Mouse (Mus musculus): ENCODE data around the gene Hint3. TPM values are rescaled to one million over a fixed set of nuclear protein-coding genes. Genes with fewer than 3 reads are reported as not detected.

The Hint3 gene
- polyA plus RNA-seq, 1 experiment from 2014 or later, result 21.6 TPM

- ATAC-seq (ENCODE audit: low read depth), result no peak
Measured at GRCm38 (mm10) chr10:30627548-30627947, 1.9 kb downstream of the Hint3 start.

GRCm38 (mm10) chr10:30624161-30625019, 5.0 kb downstream of the Hint3 start:
- H3K9ac ChIP-seq, result no peak overlapping the region
- H3K27ac ChIP-seq (replicated peaks), result no peak overlapping the region
- ATAC-seq (ENCODE audit: low read depth), result peak; percentile 66; the same call in 1 of the 2 replicates
- no peak overlapping the region for H3K4me2 ChIP-seq
- H3K27me3 ChIP-seq, result 0 out of 2 replicates have a peak, but pooled peaks cover 3% of the 10 kb centered on the region
- 66% methylated on average over 5 of the region's 5 CpGs for WGBS
- H3K36me3 ChIP-seq, result no peaks in the 10 kb centered on the region
- no peaks in the 10 kb centered on the region for H3K9me3 ChIP-seq
- H3K4me3 ChIP-seq, result no peak overlapping the region
- H3K4me1 ChIP-seq (replicated peaks), result peaks cover 6% of the 10 kb centered on the region

More at GRCm38 (mm10) chr10:30627548-30627947, 1.9 kb downstream of the Hint3 start:
- Histone ChIP-seq H3K4me3 (no peak overlapping the region), H3K4me2 (no peak overlapping the region), H3K27me3 (no peaks in the 10 kb centered on the region), H3K4me1 (replicated peaks) (peaks cover 6% of the 10 kb centered on the region), H3K9ac (no peak overlapping the region), H3K9me3 (no peaks in the 10 kb centered on the region), H3K36me3 (no peaks in the 10 kb centered on the region), H3K27ac (replicated peaks) (no peak overlapping the region)
- 38% methylated on average over 1 of the region's 1 CpGs for WGBS

GRCm38 (mm10) chr10:30622928-30623327, 6.5 kb downstream of the Hint3 start:
- no peaks in the 10 kb centered on the region for H3K9me3 ChIP-seq
- no peak overlapping the region for H3K4me3 ChIP-seq
- 0 out of 2 replicates have a peak, but pooled peaks cover 3% of the 10 kb centered on the region for H3K27me3 ChIP-seq
- H3K9ac ChIP-seq, result no peak overlapping the region
- H3K36me3 ChIP-seq, result no peaks in the 10 kb centered on the region
- ATAC-seq (ENCODE audit: low read depth), result no peak
- H3K4me2 ChIP-seq, result no peak overlapping the region
- H3K4me1 ChIP-seq (replicated peaks), result peaks cover 9% of the 10 kb centered on the region
- H3K27ac ChIP-seq (replicated peaks), result no peak overlapping the region

- Histone ChIP-seq H3K36me3 (no peaks in the 10 kb centered on the region), H3K9ac (peak overlapping the region; percentile 70), H3K4me2 (peak overlapping the region; percentile 69), H3K4me1 (replicated peaks) (peaks cover 11% of the 10 kb centered on the region), H3K27me3 (0 out of 2 replicates have a peak, but pooled peaks cover 3% of the 10 kb centered on the region), H3K27ac (replicated peaks) (peak overlapping the region; percentile 90; the same call in 1 of the 2 replicates), H3K4me3 (peak overlapping the region; percentile 56), H3K9me3 (no peaks in the 10 kb centered on the region)
- no peak for ATAC-seq (ENCODE audit: low read depth)
- 39% methylated on average over 3 of the region's 3 CpGs for WGBS
Measured at GRCm38 (mm10) chr10:30618918-30619210, 10.6 kb downstream of the Hint3 start.

GRCm38 (mm10) chr10:30618091-30618917, 11.1 kb downstream of the Hint3 start:
- peak; percentile 100 for ATAC-seq (ENCODE audit: low read depth)
- Histone ChIP-seq H3K4me3 (peak overlapping the region; percentile 56), H3K27me3 (0 out of 2 replicates have a peak, but pooled peaks cover 3% of the 10 kb centered on the region), H3K27ac (replicated peaks) (peak overlapping the region; percentile 90), H3K4me2 (peak overlapping the region; percentile 69), H3K36me3 (no peaks in the 10 kb centered on the region), H3K4me1 (replicated peaks) (peaks cover 11% of the 10 kb centered on the region), H3K9ac (peak overlapping the region; percentile 70), H3K9me3 (no peaks in the 10 kb centered on the region)
- 1% methylated on average over 49 of the region's 49 CpGs for WGBS

GRCm38 (mm10) chr10:30613039-30613438, 16.4 kb downstream of the Hint3 start:
- Histone ChIP-seq H3K4me3 (no peak overlapping the region), H3K9ac (no peak overlapping the region), H3K27me3 (no peaks in the 10 kb centered on the region), H3K36me3 (peaks cover 1% of the 10 kb centered on the region; the same call in 1 of the 2 replicates), H3K27ac (replicated peaks) (no peak overlapping the region), H3K4me2 (no peak overlapping the region), H3K4me1 (replicated peaks) (peaks cover 8% of the 10 kb centered on the region), H3K9me3 (no peaks in the 10 kb centered on the region)
- no peak for ATAC-seq (ENCODE audit: low read depth)
- 89% methylated on average over 4 of the region's 4 CpGs for WGBS

GRCm38 (mm10) chr10:30609614-30610013, 19.8 kb downstream of the Hint3 start:
- no peaks in the 10 kb centered on the region for H3K4me1 ChIP-seq (replicated peaks)
- no peak overlapping the region for H3K4me2 ChIP-seq
- H3K27me3 ChIP-seq, result no peaks in the 10 kb centered on the region
- H3K4me3 ChIP-seq, result no peak overlapping the region
- no peak overlapping the region for H3K9ac ChIP-seq
- ATAC-seq (ENCODE audit: low read depth), result no peak
- H3K27ac ChIP-seq (replicated peaks), result no peak overlapping the region
- no peaks in the 10 kb centered on the region for H3K9me3 ChIP-seq
- H3K36me3 ChIP-seq, result peaks cover 13% of the 10 kb centered on the region; the same call in 1 of the 2 replicates

- no peak overlapping the region for H3K4me3 ChIP-seq
- peaks cover 13% of the 10 kb centered on the region; the same call in 1 of the 2 replicates for H3K36me3 ChIP-seq
- no peak overlapping the region for H3K4me2 ChIP-seq
- H3K27ac ChIP-seq (replicated peaks), result no peak overlapping the region
- WGBS, result 64% methylated on average over 2 of the region's 2 CpGs
- no peaks in the 10 kb centered on the region for H3K4me1 ChIP-seq (replicated peaks)
- no peak for ATAC-seq (ENCODE audit: low read depth)
- H3K9ac ChIP-seq, result no peak overlapping the region
- H3K27me3 ChIP-seq, result no peaks in the 10 kb centered on the region
- no peaks in the 10 kb centered on the region for H3K9me3 ChIP-seq
Measured at GRCm38 (mm10) chr10:30608109-30608508, 21.3 kb downstream of the Hint3 start.

GRCm38 (mm10) chr10:30600542-30600966, 28.9 kb downstream of the Hint3 start, which contains the start of gene Trmt11:
Trmt11 (minus strand) TSS chr10:30600749.
- Histone ChIP-seq H3K4me1 (replicated peaks) (peaks cover 21% of the 10 kb centered on the region), H3K9ac (peak within 1 kb of the TSS; percentile 83), H3K27ac (replicated peaks) (peak within 1 kb of the TSS; percentile 83), H3K4me2 (peak within 1 kb of the TSS; percentile 78), H3K4me3 (peak within 1 kb of the TSS; percentile 74), H3K9me3 (no peaks in the 10 kb centered on the region), H3K36me3 (peaks cover 15% of the 10 kb centered on the region), H3K27me3 (no peaks in the 10 kb centered on the region)
- peak; percentile 98 for ATAC-seq (ENCODE audit: low read depth)
- WGBS, result under 1% methylated on average over 25 of the region's 28 CpGs

- Histone ChIP-seq H3K4me3 (peak overlapping the region; percentile 74), H3K9me3 (no peaks in the 10 kb centered on the region), H3K27me3 (no peaks in the 10 kb centered on the region), H3K36me3 (peaks cover 19% of the 10 kb centered on the region), H3K4me2 (peak overlapping the region; percentile 78), H3K9ac (peak overlapping the region; percentile 83), H3K4me1 (replicated peaks) (peaks cover 21% of the 10 kb centered on the region), H3K27ac (replicated peaks) (peak overlapping the region; percentile 83)
- WGBS, result under 1% methylated on average over 27 of the region's 27 CpGs
- ATAC-seq (ENCODE audit: low read depth), result peak; percentile 83
Measured at GRCm38 (mm10) chr10:30600094-30600534, 29.3 kb downstream of the Hint3 start.

- Histone ChIP-seq H3K4me1 (replicated peaks) (no peaks in the 10 kb centered on the region), H3K27ac (replicated peaks) (no peak overlapping the region), H3K36me3 (peaks cover 61% of the 10 kb centered on the region), H3K9ac (no peak overlapping the region), H3K4me3 (no peak overlapping the region), H3K27me3 (no peaks in the 10 kb centered on the region), H3K9me3 (no peaks in the 10 kb centered on the region), H3K4me2 (no peak overlapping the region)
- WGBS, result 68% methylated on average over 5 of the region's 5 CpGs
- ATAC-seq (ENCODE audit: low read depth), result no peak
Measured at GRCm38 (mm10) chr10:30587037-30587436, 42.4 kb downstream of the Hint3 start.

- no peak overlapping the region for H3K4me3 ChIP-seq
- H3K27ac ChIP-seq (replicated peaks), result no peak overlapping the region
- H3K4me2 ChIP-seq, result no peak overlapping the region
- no peaks in the 10 kb centered on the region for H3K4me1 ChIP-seq (replicated peaks)
- peaks cover 62% of the 10 kb centered on the region for H3K36me3 ChIP-seq
- ATAC-seq (ENCODE audit: low read depth), result no peak
- H3K9me3 ChIP-seq, result no peaks in the 10 kb centered on the region
- 83% methylated on average over 1 of the region's 1 CpGs for WGBS
- no peaks in the 10 kb centered on the region for H3K27me3 ChIP-seq
- no peak overlapping the region for H3K9ac ChIP-seq
Measured at GRCm38 (mm10) chr10:30585691-30586090, 43.7 kb downstream of the Hint3 start.
